Mouse (Mus musculus): ENCODE results near the gene Nkd1.

Gene Nkd1

GRCm38 (mm10) chr8:88520985-88521527 is at the start of gene Nkd1:
Gene Nkd1 (plus strand): TSS chr8:88521354.
- DNase-seq (ENCODE audit: low spot score in 2 of 2): peak; percentile 86 to 96

GRCm38 (mm10) chr8:88481290-88481689 is 39.9 kb upstream of the Nkd1 start:
- DNase-seq (ENCODE audit: low spot score in 2 of 2): no peak

GRCm38 (mm10) chr8:88488391-88488829 is 32.7 kb upstream of the Nkd1 start:
- no peak for DNase-seq (ENCODE audit: low spot score in 2 of 2)

GRCm38 (mm10) chr8:88494076-88494475 is 27.1 kb upstream of the Nkd1 start:
- no peak for DNase-seq (ENCODE audit: low spot score in 2 of 2)

- DNase-seq (ENCODE audit: low spot score in 2 of 2): no peak
These were observed 25.9 kb upstream of the Nkd1 start for GRCm38 (mm10) chr8:88495071-88495805.

- no peak for DNase-seq (ENCODE audit: low spot score in 2 of 2)
These were observed 19.0 kb upstream of the Nkd1 start for GRCm38 (mm10) chr8:88502143-88502542.

GRCm38 (mm10) chr8:88506981-88507380 is 14.2 kb upstream of the Nkd1 start:
- no peak for DNase-seq (ENCODE audit: low spot score in 2 of 2)

GRCm38 (mm10) chr8:88511061-88511460 is 10.1 kb upstream of the Nkd1 start:
- no peak for DNase-seq (ENCODE audit: low spot score in 2 of 2)

- DNase-seq (ENCODE audit: low spot score in 2 of 2): no peak
These were observed 8.9 kb upstream of the Nkd1 start for GRCm38 (mm10) chr8:88512094-88512794.

GRCm38 (mm10) chr8:88518047-88518446 is 3.1 kb upstream of the Nkd1 start:
- no peak for DNase-seq (ENCODE audit: low spot score in 2 of 2)

- no peak for DNase-seq (ENCODE audit: low spot score in 2 of 2)
These were observed 773 bp upstream of the Nkd1 start for GRCm38 (mm10) chr8:88520381-88520780.

GRCm38 (mm10) chr8:88521541-88522414 is 624 bp downstream of the Nkd1 start:
- DNase-seq (ENCODE audit: low spot score in 2 of 2): peak in 1 of 2 experiments; percentile 33

GRCm38 (mm10) chr8:88522433-88523030 is 1.4 kb downstream of the Nkd1 start:
- DNase-seq (ENCODE audit: low spot score in 2 of 2): no peak

- DNase-seq (ENCODE audit: low spot score in 2 of 2): no peak
These were observed 2.5 kb downstream of the Nkd1 start for GRCm38 (mm10) chr8:88523621-88524020.

- DNase-seq (ENCODE audit: low spot score in 2 of 2): no peak
These were observed 3.0 kb downstream of the Nkd1 start for GRCm38 (mm10) chr8:88524132-88524531.

GRCm38 (mm10) chr8:88524851-88525250 is 3.7 kb downstream of the Nkd1 start:
- no peak for DNase-seq (ENCODE audit: low spot score in 2 of 2)

- no peak for DNase-seq (ENCODE audit: low spot score in 2 of 2)
These were observed 5.1 kb downstream of the Nkd1 start for GRCm38 (mm10) chr8:88526296-88526695.

GRCm38 (mm10) chr8:88528186-88528585 is 7.0 kb downstream of the Nkd1 start:
- DNase-seq (ENCODE audit: low spot score in 2 of 2): no peak

- no peak for DNase-seq (ENCODE audit: low spot score in 2 of 2)
These were observed 8.6 kb downstream of the Nkd1 start for GRCm38 (mm10) chr8:88529798-88530197.

GRCm38 (mm10) chr8:88537081-88537480 is 15.9 kb downstream of the Nkd1 start:
- DNase-seq (ENCODE audit: low spot score in 2 of 2): no peak

Data from urinary bladder, postnatal 4 days (tissue).